Mouse (Mus musculus): ENCODE data around the gene Gpd1.

DNA sequence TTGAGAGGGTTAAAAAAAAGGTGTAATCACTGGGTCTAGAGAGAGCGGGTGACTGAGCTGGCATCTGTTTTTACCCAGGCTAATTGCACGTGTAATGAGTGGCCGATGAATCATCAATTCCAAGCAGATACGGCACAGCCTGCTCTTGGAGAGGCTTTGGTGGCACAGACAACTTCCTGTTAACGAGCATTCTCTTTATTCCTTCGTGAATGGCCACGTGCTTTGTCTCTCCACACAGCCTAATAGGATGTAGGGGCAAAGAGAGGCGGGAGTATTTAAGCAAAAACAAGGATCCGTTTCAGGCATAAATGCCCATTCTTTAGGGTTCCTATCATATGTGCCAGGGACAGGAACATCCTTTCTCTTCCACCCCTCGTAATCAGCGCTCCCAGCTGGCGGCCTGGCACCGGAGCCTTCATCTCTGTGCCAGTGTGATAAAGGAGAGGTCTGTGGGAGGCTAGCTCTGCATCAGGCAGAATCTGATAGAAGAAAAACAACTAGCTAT, 1.9 kb upstream of the Gpd1 start:
- TF ChIP-seq CTCF (IDR thresholded peaks at IDR 0.05; ENCODE audit: borderline replicate concordance, extremely low read depth, insufficient read depth, insufficient read length) (no peak), POLR2A (IDR thresholded peaks at IDR 0.05; ENCODE audit: borderline replicate concordance, extremely low read depth, insufficient read depth, insufficient read length, poor library complexity, severe bottlenecking) (no peak)

All from brain, embryonic 14.5 days (tissue).